Mouse (Mus musculus) cerebellum, adult 9-10 months (tissue): ENCODE results near the gene Plin5.

ENCODE experiments used
- DNase-seq: peaks from one replicate; pipeline ENCODE4 v3.0.0; 2022

Plin5 gene

DNA sequence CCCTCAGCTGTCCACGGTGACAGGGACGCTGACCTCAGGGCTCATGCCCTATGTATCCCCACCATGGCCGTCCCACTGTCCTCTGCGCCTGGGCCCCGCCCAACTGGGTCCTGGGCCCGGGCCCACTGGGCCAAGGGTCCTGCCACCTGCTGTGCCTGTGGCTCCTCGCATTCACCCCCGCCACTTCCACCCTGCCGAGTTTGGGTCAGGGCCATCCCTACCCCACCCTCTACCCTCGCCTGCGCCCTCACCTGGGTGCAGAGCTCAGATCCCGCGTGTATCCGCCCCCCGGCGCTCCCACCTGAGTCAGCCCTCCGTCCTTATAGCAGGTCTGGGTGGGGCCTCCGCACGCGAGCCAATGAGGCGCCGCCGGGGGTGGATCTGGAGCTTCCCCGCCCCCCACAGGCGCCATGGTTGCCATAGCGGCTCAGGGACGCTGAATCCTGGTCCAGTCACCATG, at the start of gene Plin5:
Plin5 (minus strand) TSS at position 346 of the 460 bp plus-strand sequence.
- DNase-seq, result no peak

DNA sequence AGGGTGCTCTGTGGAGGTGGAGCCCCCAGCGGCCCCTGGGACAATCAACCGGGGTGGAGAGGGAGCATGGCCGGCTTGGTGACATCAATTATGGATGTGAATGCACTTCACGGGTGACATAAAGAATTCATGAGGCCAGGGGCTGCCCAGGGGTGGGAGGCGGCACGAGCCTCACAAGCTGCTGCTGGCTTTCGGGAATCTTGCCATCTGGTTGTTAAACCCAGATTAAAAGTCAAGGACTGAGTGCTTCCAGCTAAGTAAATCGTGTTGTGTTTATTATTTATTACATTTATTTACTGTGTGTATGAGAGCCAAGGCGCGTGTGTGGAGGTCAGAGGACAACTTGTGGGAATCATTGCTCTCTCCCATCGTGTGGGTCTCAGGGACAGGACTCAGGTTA, 48.3 kb upstream of the Plin5 start:
- DNase-seq, result no peak

DNA sequence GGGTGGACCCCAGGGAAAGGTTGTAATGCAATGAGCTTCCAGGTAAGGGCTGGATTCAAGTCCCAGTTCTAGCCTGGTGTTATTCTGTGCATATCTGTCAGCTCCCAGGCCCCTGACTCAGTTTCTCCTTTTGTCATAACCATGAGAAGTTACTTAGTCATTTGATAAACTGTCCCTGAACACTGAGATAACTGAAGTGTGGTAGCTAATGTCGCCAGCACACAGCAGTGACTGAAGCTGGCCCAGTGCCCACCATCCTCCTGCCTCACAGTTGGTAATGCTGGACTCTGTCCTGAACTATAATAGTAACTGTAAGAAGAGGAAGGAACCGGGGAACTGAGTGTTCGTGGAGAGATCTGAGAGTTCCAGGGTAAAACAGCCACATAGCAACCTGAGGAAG, 47.1 kb upstream of the Plin5 start:
- no peak for DNase-seq

DNA sequence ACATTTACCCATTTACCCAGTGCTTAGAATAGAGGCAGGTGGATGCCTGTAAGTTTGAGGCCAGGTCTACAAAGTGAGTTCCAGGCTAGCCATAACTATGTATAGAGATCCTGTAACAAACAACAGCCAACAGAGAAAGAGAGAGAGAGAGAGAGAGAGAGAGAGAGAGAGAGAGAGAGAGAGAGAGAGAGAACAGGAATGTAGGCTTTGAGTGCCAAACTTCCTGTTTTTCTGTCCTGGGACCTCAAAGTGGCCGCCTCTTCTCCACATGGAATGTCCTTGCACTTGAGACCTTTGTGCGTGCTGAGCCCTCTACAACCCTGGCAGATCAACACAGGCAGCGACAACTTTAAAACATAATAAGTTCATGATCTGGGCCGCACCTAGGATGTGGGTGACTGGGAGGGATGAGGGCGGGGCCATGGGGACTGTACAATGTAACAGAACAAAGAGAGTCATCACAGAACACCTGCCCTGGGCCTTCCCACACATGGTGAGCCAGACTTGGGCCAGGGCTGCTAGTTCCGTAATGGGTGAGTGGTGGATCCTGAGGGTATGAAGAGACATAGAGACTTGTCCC, 46.2 kb upstream of the Plin5 start:
- DNase-seq, result no peak

DNA sequence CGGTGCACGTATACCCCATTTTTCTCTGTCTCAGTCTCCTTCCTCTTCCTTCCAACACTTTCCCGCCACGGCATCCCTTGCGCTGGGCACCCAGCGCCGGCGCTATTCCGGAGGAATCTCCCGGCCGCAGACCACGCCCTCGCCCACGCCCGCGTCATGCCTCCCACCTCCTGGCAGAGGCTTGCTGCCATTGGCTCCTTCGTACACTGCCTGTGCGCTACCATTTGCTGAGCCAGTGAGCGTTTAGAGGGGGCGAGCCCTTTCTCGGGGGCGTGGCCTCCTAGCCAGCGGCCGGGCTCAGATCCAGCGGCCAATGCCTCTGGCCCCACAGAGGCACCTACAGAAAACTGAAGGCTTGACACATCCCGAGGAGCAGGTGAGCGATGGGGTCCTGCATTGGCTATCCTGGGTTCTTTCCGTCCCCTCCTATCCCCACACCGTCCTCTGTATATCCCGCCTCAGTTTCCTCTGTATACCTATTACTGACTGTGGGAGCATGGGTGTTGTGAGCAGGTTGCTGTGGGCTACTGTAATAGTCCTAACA, 44.9 kb upstream of the Plin5 start, which contains the start of gene Tnfaip8l1:
Tnfaip8l1 (plus strand) TSS at position 247 of the 544 bp plus-strand sequence.
- peak; percentile 93 for DNase-seq

DNA sequence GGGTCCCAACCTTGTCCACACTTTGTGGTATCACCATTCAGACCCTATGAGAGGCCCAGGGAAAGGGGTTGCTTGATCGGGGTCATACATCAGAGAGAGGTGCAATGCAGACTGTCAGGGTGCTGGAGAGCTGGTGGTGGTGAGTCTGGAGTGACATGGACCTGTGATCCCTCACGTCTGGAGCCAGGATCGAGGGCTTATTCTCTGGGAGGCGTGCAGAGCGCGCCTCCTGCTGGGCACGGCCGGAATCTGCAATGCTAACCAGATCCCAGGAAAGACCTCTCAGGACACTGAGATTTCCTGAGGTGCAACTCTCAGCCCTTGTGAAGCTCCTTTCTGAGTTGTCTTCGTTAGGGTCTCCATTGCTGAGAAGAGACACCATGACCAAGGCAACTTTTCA, 42.3 kb upstream of the Plin5 start:
- DNase-seq, result peak; percentile 63

DNA sequence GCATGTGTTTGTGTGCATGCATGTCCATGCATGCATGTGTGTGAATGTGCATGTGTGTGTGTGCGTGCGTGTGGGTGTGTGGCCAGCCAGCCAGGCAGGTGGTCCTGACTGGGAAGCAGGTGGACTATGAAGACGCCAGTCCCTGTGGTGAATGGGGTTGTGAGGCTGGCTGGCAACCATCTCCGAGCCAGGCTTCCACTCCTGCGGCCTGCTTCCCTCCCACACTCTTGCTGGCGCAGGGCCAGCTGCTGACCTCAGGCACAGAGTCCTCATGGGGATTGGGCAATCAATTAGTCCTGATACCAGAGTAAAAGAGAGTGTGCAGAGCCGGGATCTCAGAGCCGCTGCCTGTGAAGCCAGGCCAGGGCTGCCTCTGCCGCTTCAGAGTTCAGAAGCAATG, 36.2 kb upstream of the Plin5 start:
- DNase-seq, result no peak

DNA sequence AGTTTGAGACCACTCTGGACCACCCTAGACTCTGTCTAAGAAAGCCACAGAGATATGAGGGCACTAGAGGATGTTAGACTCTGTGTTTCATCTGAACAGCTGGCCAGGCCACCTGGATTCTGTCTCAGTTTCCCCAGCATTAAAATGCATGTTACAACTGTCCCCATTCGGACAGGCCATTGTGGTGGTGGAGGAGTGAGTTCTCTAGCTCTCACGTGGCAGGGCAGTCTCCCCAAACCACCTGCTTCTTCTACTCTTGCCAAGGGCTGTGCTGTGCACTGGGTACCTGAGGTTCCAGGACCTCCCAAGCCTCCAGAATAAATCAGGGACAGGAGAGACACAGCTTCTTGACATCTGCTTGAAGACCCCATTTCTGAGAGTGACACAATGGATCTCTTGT, 32.5 kb upstream of the Plin5 start:
- DNase-seq, result no peak

DNA sequence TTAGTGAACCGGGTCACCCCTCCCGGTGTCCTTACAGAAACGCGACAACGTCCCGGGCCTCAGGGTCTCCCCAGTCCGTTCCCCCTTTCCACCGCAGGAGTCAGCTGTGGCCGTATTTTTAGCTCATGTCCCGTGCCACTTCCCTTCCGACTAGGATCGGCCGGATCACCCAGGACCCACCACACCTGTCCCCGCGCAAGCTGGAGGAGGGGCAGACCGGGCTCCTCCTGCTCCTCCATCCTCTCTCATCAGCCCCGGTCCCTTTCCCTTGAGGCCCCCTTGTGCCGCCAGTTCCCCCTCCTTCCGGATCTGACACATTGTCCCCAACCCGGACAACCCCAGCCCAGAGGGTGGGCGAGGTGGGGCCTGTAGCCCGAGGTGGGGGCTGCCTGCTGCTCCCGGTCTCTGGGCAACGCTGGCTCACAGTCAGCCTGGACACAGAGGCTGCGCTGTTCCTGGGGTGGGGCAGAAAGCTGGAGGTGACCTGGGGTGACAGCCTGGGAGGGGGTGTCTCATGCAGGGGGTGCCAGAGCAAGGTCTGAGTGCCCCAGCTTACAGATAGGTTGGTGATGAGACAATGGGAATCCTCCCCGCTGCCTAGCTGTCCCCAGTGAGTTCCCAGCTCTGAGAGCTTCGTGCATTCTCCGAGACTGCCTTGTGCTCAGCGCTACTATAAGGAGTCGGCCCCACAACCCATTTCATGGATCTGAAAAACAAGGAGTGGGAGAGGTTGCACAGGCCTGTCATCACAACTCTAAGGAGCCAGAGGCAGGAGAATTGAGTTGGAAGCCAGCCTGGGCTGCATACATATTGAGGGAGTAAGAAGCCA, 31.6 kb upstream of the Plin5 start:
- DNase-seq, result no peak

DNA sequence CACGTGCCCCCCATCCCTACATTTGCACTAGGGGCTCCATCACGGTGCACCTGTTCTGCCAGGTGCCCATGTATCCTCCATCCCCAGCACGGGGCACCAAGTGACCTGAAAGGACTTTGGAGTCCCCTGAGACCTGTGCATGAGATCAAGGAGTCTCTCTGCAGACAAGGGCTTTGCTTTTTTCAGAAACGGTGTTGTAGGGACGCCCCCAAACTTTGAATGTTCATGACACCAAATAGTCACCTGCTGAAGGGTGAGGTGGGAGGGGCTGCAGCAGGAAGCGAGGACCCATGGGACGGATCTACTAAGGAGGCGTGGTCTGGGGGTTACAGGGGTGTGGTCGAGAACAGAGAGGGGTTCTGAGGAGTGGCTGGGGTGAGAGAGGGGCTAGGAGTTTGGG, 30.9 kb upstream of the Plin5 start:
- no peak for DNase-seq

DNA sequence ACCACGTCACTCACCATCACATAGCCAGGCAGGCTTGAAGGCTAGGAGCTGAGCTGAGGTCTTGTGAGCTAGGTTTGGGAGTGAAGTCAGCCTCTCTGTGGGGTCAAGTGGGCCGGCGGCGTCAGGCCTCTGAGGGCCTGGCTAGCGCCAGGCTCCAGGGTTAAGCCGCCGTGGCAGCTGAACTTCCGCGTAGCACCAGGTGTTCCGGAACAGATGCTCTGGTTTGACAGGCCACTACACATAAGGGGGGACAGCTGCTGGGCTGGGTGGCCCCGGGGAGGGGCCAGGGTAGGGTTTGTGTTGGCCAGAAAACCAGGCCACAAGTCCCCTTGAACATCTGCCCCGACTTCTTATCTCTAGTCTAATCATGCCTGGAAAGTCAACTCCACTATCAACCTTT, 30.0 kb upstream of the Plin5 start:
- no peak for DNase-seq

DNA sequence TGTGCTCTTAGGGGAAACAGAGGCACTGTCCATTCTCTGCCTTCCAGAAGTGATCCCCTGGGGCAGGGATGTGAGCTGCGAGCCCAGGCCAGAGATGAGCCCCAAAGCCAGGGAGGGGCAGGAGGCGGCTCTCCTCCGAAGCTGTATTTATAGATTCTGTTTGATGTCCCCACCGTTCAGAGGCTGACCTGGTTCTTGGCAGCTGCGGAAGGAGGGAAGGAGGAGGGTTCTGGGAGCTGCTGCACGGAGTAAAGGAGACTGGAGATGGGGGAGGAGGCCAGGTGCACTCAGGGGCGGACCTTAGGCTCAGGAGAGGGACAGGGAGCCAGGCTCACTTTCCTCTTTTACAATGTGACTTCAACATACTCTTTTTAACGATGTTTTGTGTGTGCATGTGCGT, 28.7 kb upstream of the Plin5 start:
- DNase-seq, result no peak

DNA sequence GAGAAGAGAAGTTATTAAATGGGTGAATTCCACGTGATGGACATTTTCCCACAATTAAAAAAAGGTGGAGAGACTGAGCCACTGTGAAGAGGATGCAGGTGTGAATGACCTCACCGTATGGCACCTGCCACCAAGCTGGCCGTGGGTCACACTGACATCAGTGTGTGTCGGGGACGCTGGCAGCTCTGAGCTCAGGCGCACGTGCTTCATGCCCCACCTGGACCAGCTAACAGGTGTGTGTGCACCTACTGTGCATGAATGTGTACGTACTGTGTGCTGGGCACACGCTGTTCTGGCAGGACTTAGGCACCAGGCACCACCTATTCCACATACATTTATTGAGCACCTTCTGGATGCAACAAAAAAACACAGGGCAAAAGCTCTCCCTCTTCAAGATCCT, 27.1 kb upstream of the Plin5 start:
- DNase-seq, result no peak

DNA sequence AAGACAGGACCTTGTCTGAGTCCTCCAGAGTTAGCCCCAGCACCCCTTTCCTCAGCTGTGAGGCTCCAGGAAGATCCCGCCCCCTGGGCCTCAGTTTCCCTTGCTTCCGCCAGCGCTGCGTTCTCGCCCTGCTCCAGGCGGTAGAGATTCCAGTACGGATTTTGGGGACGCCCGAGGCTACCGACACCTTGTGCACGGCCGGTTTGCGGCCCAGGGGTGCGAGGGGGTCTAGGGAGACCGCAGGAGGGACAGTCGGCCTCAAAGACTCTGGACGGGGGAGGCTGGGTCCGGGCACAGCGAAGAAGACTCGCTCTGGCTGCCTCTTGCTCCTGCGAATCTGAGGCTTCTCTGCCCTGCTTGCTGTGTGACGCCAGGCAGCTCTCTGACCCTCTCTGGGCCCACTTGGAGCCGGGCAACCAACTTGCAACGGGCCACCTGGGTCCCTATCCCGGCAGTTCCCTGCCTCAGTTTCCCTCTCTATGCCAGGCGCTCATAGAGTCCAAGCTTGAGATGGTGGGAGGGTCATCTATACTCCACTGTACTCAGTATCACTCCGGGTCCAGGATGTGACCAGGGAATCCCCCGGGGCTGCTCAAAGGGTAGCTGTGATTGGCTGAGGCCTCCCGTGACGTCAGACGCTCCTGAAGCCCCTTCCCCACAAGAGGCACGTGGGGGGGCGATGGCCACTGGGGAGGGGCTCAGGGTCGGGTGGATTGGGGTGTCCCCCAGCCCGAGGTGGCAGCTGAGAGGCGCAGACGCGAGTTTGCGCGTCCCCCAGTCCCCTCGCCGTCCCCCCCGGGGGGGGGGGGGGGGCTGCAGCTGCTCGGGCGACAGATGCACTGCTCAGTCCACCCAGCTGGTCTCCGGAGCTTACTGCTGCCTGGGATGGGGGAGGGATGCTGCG, 24.6 kb upstream of the Plin5 start:
- DNase-seq, result no peak

DNA sequence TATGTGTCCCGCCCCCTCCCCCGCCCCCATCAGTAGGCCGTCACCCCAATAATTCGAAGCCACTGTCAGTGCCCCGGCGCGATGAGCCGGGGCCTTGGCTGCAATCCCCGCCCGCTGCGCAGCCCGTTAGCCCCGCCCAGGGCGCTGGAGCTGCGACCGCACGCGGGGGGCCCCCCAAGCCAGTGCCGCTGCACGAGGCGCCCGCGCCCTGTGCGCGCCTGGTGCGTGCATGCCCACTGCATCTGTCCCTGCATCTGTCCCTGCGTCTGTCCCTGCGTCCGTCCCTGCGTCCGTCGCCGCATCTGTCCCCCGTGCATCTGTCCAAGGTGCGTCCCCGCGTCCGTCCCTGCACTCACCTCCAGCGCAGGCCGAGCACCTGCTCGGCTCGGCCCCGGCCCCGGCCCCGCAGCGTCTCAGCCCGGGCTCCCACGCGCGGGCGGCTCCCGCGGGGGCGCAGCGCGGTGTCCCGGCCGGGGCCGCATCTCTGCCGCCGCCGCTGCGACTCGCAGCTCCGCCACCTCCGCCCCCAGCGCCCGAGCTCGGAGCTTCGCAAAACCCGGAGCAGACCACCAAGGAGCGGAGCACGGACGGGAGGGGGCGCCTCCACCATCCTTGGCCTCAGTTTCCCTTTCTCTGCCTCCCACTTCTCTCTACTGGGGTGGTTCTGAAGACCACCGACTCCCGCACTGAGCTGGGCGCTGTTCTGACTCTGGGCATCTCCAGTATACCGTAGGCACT, 22.6 kb upstream of the Plin5 start, which contains the start of gene Sema6b:
Sema6b (minus strand) TSS at position 486 of the 738 bp plus-strand sequence.
- DNase-seq, result peak; percentile 78

DNA sequence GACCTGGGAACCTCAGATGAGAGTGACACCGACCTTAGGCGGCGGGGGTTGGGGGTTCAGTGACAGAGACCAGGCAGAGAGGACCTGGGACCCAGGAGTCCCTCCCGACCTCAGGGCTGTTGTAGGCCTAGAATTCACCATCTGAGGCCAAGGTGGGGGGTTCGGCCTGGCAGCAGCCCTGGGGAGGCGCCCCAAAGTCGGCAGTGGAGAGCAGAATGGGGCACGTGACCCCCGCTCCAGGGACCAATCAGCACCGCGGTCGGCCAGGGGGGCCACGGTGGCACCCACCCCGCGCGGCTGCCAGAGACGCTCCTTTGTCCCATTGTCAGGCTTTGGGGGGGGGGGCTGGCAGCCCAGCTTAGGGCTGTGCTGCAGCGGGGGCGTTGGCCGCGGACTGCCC, 22.0 kb upstream of the Plin5 start:
- DNase-seq, result no peak

DNA sequence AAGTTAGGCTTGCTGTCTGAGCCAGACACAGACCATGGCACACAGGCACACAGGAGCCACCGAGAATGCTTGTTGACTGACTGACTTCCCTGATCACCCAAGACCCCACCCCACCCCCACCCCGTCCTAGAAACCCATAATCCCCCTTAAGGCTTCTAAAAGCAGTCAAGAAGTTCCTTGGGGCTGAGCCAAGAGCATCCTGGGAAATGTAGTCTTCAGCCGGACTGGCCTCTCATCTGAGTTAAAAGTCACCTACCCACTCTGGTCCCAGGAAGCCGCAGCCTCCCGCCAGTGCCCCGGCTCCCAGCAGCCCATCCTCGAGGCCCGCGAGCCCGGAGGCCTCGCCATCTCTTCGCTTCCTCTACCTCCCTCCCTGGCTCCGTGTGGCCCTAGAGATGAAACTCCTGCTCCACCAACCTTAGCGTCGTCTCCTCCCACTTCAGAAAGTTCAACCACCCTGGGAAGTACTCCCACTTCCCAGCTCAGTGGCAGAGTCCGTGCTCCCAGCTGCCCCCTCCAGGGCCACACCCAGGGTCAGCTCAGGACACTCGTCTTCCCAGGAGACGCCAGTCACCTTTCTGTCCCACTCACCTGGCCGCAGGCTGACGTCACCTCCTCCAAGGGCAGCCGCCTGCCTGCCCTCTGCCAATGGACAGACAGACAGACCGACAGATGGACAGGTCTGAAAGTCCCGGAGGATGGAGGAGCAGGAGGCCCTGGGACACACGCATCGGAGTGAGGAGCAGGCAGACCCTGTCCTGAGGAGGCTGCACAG, 20.6 kb upstream of the Plin5 start:
- no peak for DNase-seq

DNA sequence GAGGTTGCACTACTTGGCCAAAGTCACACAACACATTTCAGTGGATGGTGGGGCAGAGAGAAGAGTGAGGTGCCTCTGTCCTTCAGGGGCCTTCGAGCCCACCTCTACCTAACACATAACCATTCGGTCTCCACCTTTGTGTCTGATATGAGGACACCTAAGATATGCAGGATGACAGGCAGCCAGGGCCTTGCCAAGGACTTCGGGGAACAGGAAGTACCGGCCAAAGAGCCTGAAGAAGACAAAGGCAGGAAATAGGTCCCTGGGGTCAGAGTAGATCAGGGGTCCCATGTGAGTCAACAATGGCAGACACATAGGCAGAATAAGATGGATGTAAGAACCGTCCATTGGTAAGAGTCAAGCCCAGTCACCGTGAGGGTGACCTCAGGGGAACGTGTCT, 19.2 kb upstream of the Plin5 start:
- DNase-seq, result no peak

DNA sequence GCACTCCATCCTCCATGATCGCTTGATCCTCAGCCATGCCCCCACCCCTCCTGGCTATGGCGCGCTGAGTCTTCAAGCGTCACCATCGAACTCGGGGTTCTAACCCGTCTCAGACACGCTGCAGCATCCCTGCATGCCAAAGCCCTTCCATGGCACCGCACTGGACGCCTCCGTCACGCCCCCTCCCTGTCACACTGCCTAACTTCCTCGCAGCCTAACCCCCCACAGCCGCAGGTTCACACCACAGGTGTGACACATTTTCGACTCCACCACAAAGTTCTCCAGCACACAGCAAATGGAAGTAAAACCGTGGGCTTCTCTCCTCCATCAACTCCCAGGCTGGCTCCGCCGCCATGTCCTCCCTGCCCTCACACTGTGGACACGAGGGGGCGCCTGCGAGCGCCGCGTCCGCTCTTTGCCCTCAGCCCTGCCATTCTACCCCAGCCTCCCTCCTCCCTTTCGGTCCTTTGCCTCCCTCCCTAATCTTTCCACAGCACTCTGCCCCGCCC, 17.1 kb upstream of the Plin5 start:
- DNase-seq, result peak; percentile 57

DNA sequence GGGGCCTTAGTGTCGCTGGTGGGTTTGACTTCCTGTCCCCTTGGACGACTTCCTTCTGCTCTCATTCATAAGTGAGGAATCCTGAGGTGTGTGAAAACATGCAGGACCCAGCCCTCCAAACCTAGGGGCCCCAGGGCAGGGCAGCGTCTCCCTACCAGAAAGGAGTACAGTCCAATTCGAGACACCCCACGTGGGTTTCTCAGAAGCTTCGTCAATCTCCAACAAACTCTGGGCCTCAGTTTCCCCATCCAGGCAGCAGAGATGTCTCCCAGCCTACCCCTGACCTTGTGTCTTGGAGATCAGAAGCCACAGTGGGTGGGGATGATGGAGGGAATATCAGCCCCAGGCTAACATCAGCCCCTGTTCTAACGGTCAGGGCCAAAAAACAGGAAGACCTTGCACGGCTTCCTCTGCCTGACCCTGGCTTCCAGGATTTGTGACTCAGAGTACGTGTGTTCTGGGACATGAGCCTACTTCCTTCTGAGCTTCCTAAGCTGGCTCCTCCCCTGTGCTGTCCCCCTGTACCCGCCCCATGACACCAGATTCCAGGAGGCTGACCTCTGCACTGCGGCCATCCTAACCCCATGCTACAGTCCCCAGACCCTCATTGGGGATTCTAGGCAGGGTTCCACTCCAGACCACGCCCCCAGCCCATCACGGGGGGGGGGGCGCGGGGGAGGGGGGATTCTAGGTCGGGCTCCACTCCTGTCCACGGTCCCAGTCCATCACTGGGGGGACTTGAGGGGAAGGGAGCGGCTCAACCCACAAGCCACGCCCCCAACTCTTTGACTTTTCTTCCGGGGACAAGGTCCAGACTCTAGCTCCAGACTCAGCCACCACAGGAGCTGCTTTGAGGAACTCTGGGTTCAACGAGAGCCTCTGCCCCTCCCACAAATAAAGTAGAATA, 16.3 kb upstream of the Plin5 start:
- DNase-seq, result peak; percentile 36
